Mouse (Mus musculus): ENCODE results near the gene Sfr1.

GRCm38 (mm10) chr19:47750391-47750790, 18.9 kb downstream of the Sfr1 start:
- TF ChIP-seq CTCF (IDR thresholded peaks at IDR 0.05; ENCODE audit: low read depth) (no peak), EP300 (IDR thresholded peaks at IDR 0.05; ENCODE audit: low read depth) (no peak)
